In genomic region chr10:59787870-59788269, GRCm38 (mm10) we compare ENCODE assay signal across 24 mouse cellular contexts.
DNase-seq lines count a peak whose midpoint lies in the region; ATAC-seq and TF ChIP-seq lines count a peak whose summit lies in the region.
"Had no signal": no experiment of that assay in that cellular context is flagged by ENCODE, and none has a peak within 500 bp of the region (broad histone marks: within the 10 kb centered on the region; RNA-seq: fewer than 3 reads in every experiment).

No protein-coding gene starts in this region.

- peaks cover 2% of the 10 kb centered on the region; the same call in 1 of the 2 replicates for H3K36me3 ChIP-seq in liver, embryonic 14.5 days (replicated peaks; ENCODE audit: control insufficient read depth, insufficient read depth, low read depth)
- H3K36me3 ChIP-seq in liver, embryonic 11.5 days (ENCODE audit: control insufficient read depth, insufficient read depth, low read length): no peaks in the 10 kb centered on the region

- intact Hi-C loops in gastrocnemius, postnatal 14 days (cut with DNase I; ENCODE audit: low total_unique reads): no loop called here

- WGBS in liver, embryonic 14.5 days (ENCODE audit: insufficient replicate concordance): 68% methylated on average over 8 of the region's 8 CpGs
- WGBS in liver, embryonic 11.5 days: 76% methylated on average over 8 of the region's 8 CpGs

- no peaks in the 10 kb centered on the region for H3K9me3 ChIP-seq in liver, embryonic 14.5 days (ENCODE audit: control insufficient read depth, low read length)
- no peaks in the 10 kb centered on the region for H3K9me3 ChIP-seq in liver, embryonic 11.5 days (ENCODE audit: control insufficient read depth, low read length)
- H3K9me3 ChIP-seq: embryonic facial prominence, embryonic 10.5 days; embryonic facial prominence, embryonic 13.5 days; forebrain, embryonic 12.5 days; forebrain, embryonic 15.5 days; hindbrain, embryonic 12.5 days; hindbrain, embryonic 15.5 days had no signal

- no peak overlapping the region for H3K9ac ChIP-seq in liver, embryonic 14.5 days (replicated peaks)
- no peak overlapping the region for H3K9ac ChIP-seq in liver, embryonic 11.5 days (ENCODE audit: low read depth, low read length)
- H3K9ac ChIP-seq: embryonic facial prominence, embryonic 13.5 days; forebrain, embryonic 12.5 days; forebrain, embryonic 15.5 days; hindbrain, embryonic 12.5 days; hindbrain, embryonic 15.5 days had no signal

- no peak overlapping the region for H3K4me3 ChIP-seq in liver, embryonic 14.5 days (ENCODE audit: insufficient read depth in 1 of 2, low read depth in 2 of 2, low read length in 2 of 2)
- no peak overlapping the region for H3K4me3 ChIP-seq in liver, embryonic 11.5 days (ENCODE audit: low read depth, low read length)
- H3K4me3 ChIP-seq: embryonic facial prominence, embryonic 10.5 days; embryonic facial prominence, embryonic 13.5 days; erythroblast, embryonic 14.5 days; forebrain, embryonic 12.5 days; forebrain, embryonic 15.5 days; hindbrain, embryonic 12.5 days; hindbrain, embryonic 15.5 days had no signal

- peak; percentile 38 for TF ChIP-seq CTCF in liver, embryonic 14.5 days (IDR thresholded peaks at IDR 0.05; ENCODE audit: low read depth)

- no peaks in the 10 kb centered on the region for H3K27me3 ChIP-seq in liver, embryonic 14.5 days (ENCODE audit: control insufficient read depth, insufficient read depth, low read length)
- H3K27me3 ChIP-seq in liver, embryonic 11.5 days (replicated peaks; ENCODE audit: control insufficient read depth, insufficient read depth, low read length): no peaks in the 10 kb centered on the region
- H3K27me3 ChIP-seq: embryonic facial prominence, embryonic 13.5 days; forebrain, embryonic 12.5 days; forebrain, embryonic 15.5 days; hindbrain, embryonic 12.5 days; hindbrain, embryonic 15.5 days had no signal

- H3K4me1 ChIP-seq in liver, embryonic 14.5 days (replicated peaks; ENCODE audit: control insufficient read depth in 2 of 2, insufficient read depth in 2 of 2, low read length in 1 of 2): peaks cover 1 to 6% of the 10 kb centered on the region in 2 experiments; a peak in 2 of 4 replicates
- H3K4me1 ChIP-seq in liver, embryonic 11.5 days (replicated peaks; ENCODE audit: control insufficient read depth, insufficient read depth, low read length): no peaks in the 10 kb centered on the region

- no peak for ATAC-seq in liver, embryonic 14.5 days (ENCODE audit: insufficient read depth)
- ATAC-seq in liver, embryonic 11.5 days (replicated peaks; ENCODE audit: low FRiP score): no peak
- ATAC-seq: activated CD4-positive, CD25-positive, alpha-beta regulatory T cell, adult 4 months; CD4-positive, CD25-positive, alpha-beta regulatory T cell, adult 4 months; forebrain, embryonic 15.5 days had no signal

- peak; percentile 6 for DNase-seq in heart, adult 11 months
- no peak for DNase-seq in heart, adult 8-10 months (ENCODE audit: low spot score)
- DNase-seq in liver, embryonic 14.5 days (ENCODE audit: low read depth in 3 of 3, low spot score in 3 of 3): no peak
- no peak for DNase-seq in liver, embryonic 11.5 days (ENCODE audit: low spot score)
- peak; percentile 21 for DNase-seq in thymus, postnatal 14 days
- DNase-seq in thymus, adult 18-20 months: no peak
- no peak for DNase-seq in gastrocnemius, postnatal 14 days
- DNase-seq: adrenal gland, adult 8-10 months; adrenal gland, postnatal 25 days; cerebellum, adult 11-12 months; cerebellum, adult 8-10 months; cerebellum, postnatal 36 days; embryo, embryonic 11 days; gastrocnemius, postnatal 36 days had no signal

- H3K27ac ChIP-seq in liver, embryonic 14.5 days: no peak overlapping the region
- H3K27ac ChIP-seq in liver, embryonic 11.5 days (ENCODE audit: low read depth, low read length): no peak overlapping the region
- H3K27ac ChIP-seq: embryonic facial prominence, embryonic 10.5 days; embryonic facial prominence, embryonic 13.5 days; forebrain, embryonic 12.5 days; forebrain, embryonic 15.5 days; hindbrain, embryonic 12.5 days; hindbrain, embryonic 15.5 days had no signal

- H3K4me2 ChIP-seq in liver, embryonic 14.5 days (ENCODE audit: low read depth): no peak overlapping the region
- no peak overlapping the region for H3K4me2 ChIP-seq in liver, embryonic 11.5 days
- H3K4me2 ChIP-seq: embryonic facial prominence, embryonic 13.5 days; forebrain, embryonic 12.5 days; forebrain, embryonic 15.5 days; heart, embryonic 11.5 days; hindbrain, embryonic 12.5 days; hindbrain, embryonic 15.5 days had no signal

- no peak for TF ChIP-seq EP300 in liver, embryonic 14.5 days (IDR thresholded peaks at IDR 0.05; ENCODE audit: low read depth)

Comparison
In these comparisons a context has a peak if more than half of its experiments do, and no peak if none do; other contexts are left out.
1. DNase-seq: peak in heart, adult 11 months (single experiment) and thymus, postnatal 14 days (single experiment); none in heart, adult 8-10 months (single experiment), liver, embryonic 14.5 days (0 of 3), liver, embryonic 11.5 days (single experiment), thymus, adult 18-20 months (0 of 2) and gastrocnemius, postnatal 14 days (single experiment).